ENCODE assay signal across 8 mouse cellular contexts in genomic region chr1:36307121-36307494, GRCm38 (mm10). TPM values are rescaled to one million over a fixed set of nuclear protein-coding genes. Genes with fewer than 3 reads are reported as not detected.
DNase-seq lines count a peak whose midpoint lies in the region; ATAC-seq and TF ChIP-seq lines count a peak whose summit lies in the region.

No protein-coding gene starts in this region.

- DNase-seq in heart, adult 2 months, result no peak
- no peak for DNase-seq in heart, postnatal 36 days
- DNase-seq in midbrain, embryonic 10.5 days (ENCODE audit: low spot score), result no peak
- no peak for DNase-seq in midbrain, embryonic 14.5 days
- no peak for DNase-seq in liver, embryonic 14.5 days (ENCODE audit: low read depth in 3 of 3, low spot score in 3 of 3)
- no peak for DNase-seq in stomach, postnatal 0 days (ENCODE audit: low spot score)
- DNase-seq in cerebellum, postnatal 4 days (ENCODE audit: low spot score in 2 of 2), result no peak
- no peak for DNase-seq in right cerebral cortex, postnatal 25 days

- intact Hi-C loops in heart, adult 2 months (cut with DNase I), result loop anchor here (5.0 kb wide), 1 partner anchor 165 kb away; the partner anchor contains the start of gene Cnnm4
- intact Hi-C loops in heart, postnatal 36 days (cut with DNase I), result loop anchor here (5.0 kb wide), 1 partner anchor 165 kb away; the partner anchor contains the start of gene Cnnm4

- no peaks in the 10 kb centered on the region for H3K27me3 ChIP-seq in heart, adult 2 months (ENCODE audit: control insufficient read depth, insufficient read depth, low read length)
- H3K27me3 ChIP-seq in midbrain, embryonic 10.5 days (ENCODE audit: low read depth, poor library complexity, severe bottlenecking), result peaks cover 49% of the 10 kb centered on the region
- peaks cover 12% of the 10 kb centered on the region; the same call in 1 of the 2 replicates for H3K27me3 ChIP-seq in midbrain, embryonic 14.5 days (ENCODE audit: control insufficient read depth, insufficient read depth, low read length)
- peaks cover 30% of the 10 kb centered on the region for H3K27me3 ChIP-seq in liver, embryonic 14.5 days (ENCODE audit: control insufficient read depth, insufficient read depth, low read length)
- H3K27me3 ChIP-seq in stomach, postnatal 0 days (ENCODE audit: control insufficient read depth, insufficient read depth, low read length), result no peaks in the 10 kb centered on the region

- TF ChIP-seq EP300 in heart, adult 2 months (IDR thresholded peaks at IDR 0.05; ENCODE audit: insufficient read depth, low read depth, low read length), result no peak
- TF ChIP-seq EP300 in liver, embryonic 14.5 days (IDR thresholded peaks at IDR 0.05; ENCODE audit: low read depth), result no peak
- no peak for TF ChIP-seq EP300 in stomach, postnatal 0 days (optimal IDR thresholded peaks at IDR 0.05)

- ATAC-seq in midbrain, embryonic 14.5 days (ENCODE audit: low FRiP score, low TSS enrichment), result no peak; the same call in 1 of the 2 replicates
- no peak for ATAC-seq in liver, embryonic 14.5 days (ENCODE audit: insufficient read depth)
- peak; percentile 0; the same call in 1 of the 2 replicates for ATAC-seq in stomach, postnatal 0 days (ENCODE audit: low FRiP score, low TSS enrichment)

- H3K4me3 ChIP-seq in heart, adult 2 months, result no peak overlapping the region
- H3K4me3 ChIP-seq in midbrain, embryonic 10.5 days, result peak overlapping the region; percentile 73; the same call in 1 of the 2 replicates
- H3K4me3 ChIP-seq in midbrain, embryonic 14.5 days (replicated peaks; ENCODE audit: low read depth, low read length), result no peak overlapping the region
- no peak overlapping the region for H3K4me3 ChIP-seq in liver, embryonic 14.5 days (ENCODE audit: insufficient read depth in 1 of 2, low read depth in 2 of 2, low read length in 2 of 2)
- H3K4me3 ChIP-seq in stomach, postnatal 0 days (ENCODE audit: low read depth, low read length), result no peak overlapping the region

- no peaks in the 10 kb centered on the region for H3K9me3 ChIP-seq in midbrain, embryonic 10.5 days (replicated peaks)
- H3K9me3 ChIP-seq in midbrain, embryonic 14.5 days (ENCODE audit: control insufficient read depth, low read length), result no peaks in the 10 kb centered on the region
- no peaks in the 10 kb centered on the region for H3K9me3 ChIP-seq in liver, embryonic 14.5 days (ENCODE audit: control insufficient read depth, low read length)
- no peaks in the 10 kb centered on the region for H3K9me3 ChIP-seq in stomach, postnatal 0 days (ENCODE audit: control insufficient read depth, low read length)

- no peak overlapping the region for H3K9ac ChIP-seq in heart, adult 2 months (ENCODE audit: low read depth, low read length)
- H3K9ac ChIP-seq in midbrain, embryonic 14.5 days (replicated peaks; ENCODE audit: low read length), result no peak overlapping the region
- no peak overlapping the region for H3K9ac ChIP-seq in liver, embryonic 14.5 days (replicated peaks)
- no peak overlapping the region for H3K9ac ChIP-seq in stomach, postnatal 0 days (ENCODE audit: low read length)

- no peak for TF ChIP-seq CTCF in heart, adult 2 months (IDR thresholded peaks at IDR 0.05)
- TF ChIP-seq CTCF in liver, embryonic 14.5 days (IDR thresholded peaks at IDR 0.05; ENCODE audit: low read depth), result no peak
- no peak for TF ChIP-seq CTCF in stomach, postnatal 0 days (IDR thresholded peaks at IDR 0.05; ENCODE audit: low read depth)

- no peak overlapping the region for H3K4me2 ChIP-seq in midbrain, embryonic 14.5 days (ENCODE audit: low read length)
- peak overlapping the region; percentile 78 for H3K4me2 ChIP-seq in liver, embryonic 14.5 days (ENCODE audit: low read depth)
- H3K4me2 ChIP-seq in stomach, postnatal 0 days (replicated peaks; ENCODE audit: low read depth), result no peak overlapping the region

- 56% methylated on average over 7 of the region's 7 CpGs for WGBS in heart, adult 2 months
- 70% methylated on average over 7 of the region's 7 CpGs for WGBS in midbrain, embryonic 10.5 days
- 68% methylated on average over 7 of the region's 7 CpGs for WGBS in midbrain, embryonic 14.5 days
- 30% methylated on average over 7 of the region's 7 CpGs for WGBS in liver, embryonic 14.5 days (ENCODE audit: insufficient replicate concordance)
- 64% methylated on average over 7 of the region's 7 CpGs for WGBS in stomach, postnatal 0 days

- no peaks in the 10 kb centered on the region for H3K36me3 ChIP-seq in heart, adult 2 months (ENCODE audit: control insufficient read depth, insufficient read depth, low read length)
- no peaks in the 10 kb centered on the region for H3K36me3 ChIP-seq in midbrain, embryonic 10.5 days
- H3K36me3 ChIP-seq in midbrain, embryonic 14.5 days (ENCODE audit: control insufficient read depth, insufficient read depth, low read length), result no peaks in the 10 kb centered on the region
- H3K36me3 ChIP-seq in liver, embryonic 14.5 days (replicated peaks; ENCODE audit: control insufficient read depth, insufficient read depth, low read depth), result no peaks in the 10 kb centered on the region
- no peaks in the 10 kb centered on the region for H3K36me3 ChIP-seq in stomach, postnatal 0 days (ENCODE audit: control insufficient read depth, insufficient read depth, low read length)

- no peaks in the 10 kb centered on the region; the same call in 1 of the 2 replicates for H3K79me2 ChIP-seq in heart, adult 2 months (replicated peaks; ENCODE audit: control insufficient read depth, insufficient read depth, low read length)

- TF ChIP-seq POLR2A in heart, adult 2 months (IDR thresholded peaks at IDR 0.05; ENCODE audit: insufficient read depth, low read depth, low read length), result no peak

- peaks cover 12% of the 10 kb centered on the region for H3K4me1 ChIP-seq in heart, adult 2 months (ENCODE audit: control insufficient read depth, insufficient read depth, low read length)
- peaks cover 32% of the 10 kb centered on the region for H3K4me1 ChIP-seq in midbrain, embryonic 10.5 days
- peaks cover 17% of the 10 kb centered on the region for H3K4me1 ChIP-seq in midbrain, embryonic 14.5 days (ENCODE audit: control insufficient read depth, insufficient read depth, low read length)
- peaks cover 0 to 8% of the 10 kb centered on the region in 2 experiments; a peak in 2 of 4 replicates for H3K4me1 ChIP-seq in liver, embryonic 14.5 days (replicated peaks; ENCODE audit: control insufficient read depth in 2 of 2, insufficient read depth in 2 of 2, low read length in 1 of 2)
- 0 out of 2 replicates have a peak, but pooled peaks cover 4% of the 10 kb centered on the region for H3K4me1 ChIP-seq in stomach, postnatal 0 days (replicated peaks; ENCODE audit: control insufficient read depth, insufficient read depth)

- H3K27ac ChIP-seq in heart, adult 2 months, result peak overlapping the region; percentile 31; the same call in 1 of the 2 replicates
- H3K27ac ChIP-seq in midbrain, embryonic 10.5 days (replicated peaks), result no peak overlapping the region
- H3K27ac ChIP-seq in midbrain, embryonic 14.5 days (replicated peaks; ENCODE audit: low read depth, low read length), result no peak overlapping the region
- no peak overlapping the region for H3K27ac ChIP-seq in liver, embryonic 14.5 days
- no peak overlapping the region for H3K27ac ChIP-seq in stomach, postnatal 0 days (replicated peaks)

RNA-seq across cellular contexts. Expression of gene Arid5a, which starts 0.4 kb away (rescaled TPM):
- 10 to 100 TPM; 10.2 to 12.4 TPM for total RNA-seq in heart, adult 2 months (2021)
- polyA plus RNA-seq in heart, adult 2 months (2012; rRNA removed), result 4.7 and 4.9 TPM in 2 replicates
- total RNA-seq in heart, postnatal 36 days (2021), result 10 to 100 TPM; 10.4 to 15.1 TPM
- polyA plus RNA-seq in midbrain, embryonic 10.5 days (2016; fragmentation: Nextera tagmentation; extraction: Ambion mirVana), result 3.4 and 4.0 TPM in 2 replicates
- polyA plus RNA-seq in midbrain, embryonic 14.5 days (2014; fragmentation: Nextera tagmentation; extraction: Ambion mirVana), result 2.0 and 2.5 TPM in 2 replicates
- 0.67 and 1.1 TPM in 2 replicates for polyA plus RNA-seq in liver, embryonic 14.5 days (2012; rRNA removed)
- polyA plus RNA-seq in liver, embryonic 14.5 days (2014; fragmentation: Nextera tagmentation; extraction: Ambion mirVana), result 1.2 and 1.9 TPM in 2 replicates
- 4.0 and 4.1 TPM in 2 replicates for polyA plus RNA-seq in stomach, postnatal 0 days (2015; fragmentation: Nextera tagmentation; extraction: Ambion mirVana)

RNA-seq across cellular contexts. Expression of gene Neurl3, which starts 32.6 kb away (rescaled TPM):
- 1 to 10 TPM; 2.2 to 3.0 TPM for total RNA-seq in heart, adult 2 months (2021)
- 5.8 and 6.1 TPM in 2 replicates for polyA plus RNA-seq in heart, adult 2 months (2012; rRNA removed)
- 1 to 10 TPM; 3.6 to 3.9 TPM for total RNA-seq in heart, postnatal 36 days (2021)
- 0.27 and 0.37 TPM in 2 replicates for polyA plus RNA-seq in midbrain, embryonic 10.5 days (2016; fragmentation: Nextera tagmentation; extraction: Ambion mirVana)
- polyA plus RNA-seq in midbrain, embryonic 14.5 days (2014; fragmentation: Nextera tagmentation; extraction: Ambion mirVana), result 0.90 and 1.2 TPM in 2 replicates
- 2.0 and 2.6 TPM in 2 replicates for polyA plus RNA-seq in liver, embryonic 14.5 days (2012; rRNA removed)
- polyA plus RNA-seq in liver, embryonic 14.5 days (2014; fragmentation: Nextera tagmentation; extraction: Ambion mirVana), result 1.5 and 1.9 TPM in 2 replicates
- 24.4 TPM in 2 replicates for polyA plus RNA-seq in stomach, postnatal 0 days (2015; fragmentation: Nextera tagmentation; extraction: Ambion mirVana)
